Mouse (Mus musculus) adrenal gland, adult 8-10 months (tissue): ENCODE measurements at regions not wholly inside any gene's neighbourhood (a gene's known extent, or its start where the extent isn't known, plus 50 kb on each side); places are given as distances from the start of the nearest gene placed in this dataset.
A peak's percentile ranks its signal among the peaks of the same experiment; 100 is the strongest.

Experiments
- DNase-seq: peaks from one replicate; pipeline ENCODE4 v3.0.0; 2022

DNA sequence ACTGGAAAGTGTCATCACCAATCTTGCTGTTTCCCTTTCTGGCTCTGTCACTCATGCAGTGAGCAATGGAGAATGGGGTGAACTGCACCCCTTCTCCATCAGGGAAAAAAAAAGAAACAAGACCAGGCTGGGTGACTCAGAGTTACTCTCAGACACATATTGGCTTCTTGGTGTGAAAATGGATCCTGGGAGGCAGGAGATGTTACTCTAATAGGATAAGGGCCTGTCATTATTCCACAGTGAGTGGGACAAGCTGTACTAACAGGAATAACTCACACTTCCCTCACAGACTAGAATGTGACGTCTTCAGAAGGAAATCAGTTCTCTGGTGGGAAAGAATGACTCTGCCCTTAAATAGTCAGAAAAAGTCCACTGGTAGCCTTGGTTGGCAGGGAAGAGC lies 181.4 kb upstream of the Nlrp1b start:
- DNase-seq = no peak

DNA sequence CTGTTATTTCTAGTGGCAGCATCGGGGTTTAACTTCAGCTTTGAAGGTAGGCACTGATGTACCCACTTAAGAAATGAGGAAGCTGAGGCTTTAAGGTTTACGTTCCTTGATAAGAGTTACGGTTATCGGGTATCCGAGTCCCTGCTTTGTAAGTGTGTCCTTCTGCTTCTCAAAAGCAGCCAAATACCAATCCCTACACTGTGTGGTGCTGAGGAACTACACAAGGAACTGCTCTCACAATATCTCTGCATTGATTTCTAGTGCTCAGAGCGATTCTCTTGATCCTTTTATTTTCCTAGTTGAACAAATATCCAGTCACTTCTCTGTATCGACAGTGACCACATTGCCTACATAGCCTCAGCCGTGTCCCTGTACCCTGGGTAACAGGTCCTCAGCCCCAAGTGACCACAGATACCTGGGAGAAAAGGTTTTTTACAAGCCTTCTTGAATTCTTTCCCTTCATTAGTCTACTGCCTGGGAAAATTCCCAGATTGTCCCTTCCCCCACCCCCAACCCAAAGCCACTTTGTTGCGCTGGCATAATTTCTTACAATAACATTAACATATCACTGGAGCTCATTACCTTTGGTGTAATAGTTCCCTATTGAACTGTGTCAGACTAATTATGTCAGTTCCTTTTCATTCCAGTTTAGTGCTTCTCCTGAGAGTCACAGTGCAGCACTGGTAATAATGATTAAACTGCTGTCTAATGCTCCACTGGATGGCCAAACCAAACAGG lies 184.0 kb upstream of the Nlrp1b start:
- no peak for DNase-seq

DNA sequence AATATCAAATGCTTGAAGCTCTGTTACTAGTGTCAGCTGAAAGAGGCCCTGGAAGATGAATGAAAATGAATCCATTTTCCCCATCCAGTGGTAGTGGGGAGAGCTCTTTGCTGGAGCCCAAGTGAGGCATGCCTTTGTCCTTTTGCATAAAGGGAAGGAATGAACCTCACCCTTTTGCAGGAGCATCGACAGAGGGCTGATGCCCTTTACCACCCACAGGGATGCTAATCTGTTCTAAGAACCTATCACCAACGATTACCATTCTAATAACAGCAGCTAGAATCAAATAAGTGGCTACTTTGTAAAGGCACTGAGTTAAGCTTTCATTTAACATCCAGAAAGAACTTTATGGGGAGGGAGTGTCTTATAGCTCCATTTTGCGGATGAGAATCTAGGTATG lies 184.9 kb upstream of the Nlrp1b start:
- DNase-seq = no peak

DNA sequence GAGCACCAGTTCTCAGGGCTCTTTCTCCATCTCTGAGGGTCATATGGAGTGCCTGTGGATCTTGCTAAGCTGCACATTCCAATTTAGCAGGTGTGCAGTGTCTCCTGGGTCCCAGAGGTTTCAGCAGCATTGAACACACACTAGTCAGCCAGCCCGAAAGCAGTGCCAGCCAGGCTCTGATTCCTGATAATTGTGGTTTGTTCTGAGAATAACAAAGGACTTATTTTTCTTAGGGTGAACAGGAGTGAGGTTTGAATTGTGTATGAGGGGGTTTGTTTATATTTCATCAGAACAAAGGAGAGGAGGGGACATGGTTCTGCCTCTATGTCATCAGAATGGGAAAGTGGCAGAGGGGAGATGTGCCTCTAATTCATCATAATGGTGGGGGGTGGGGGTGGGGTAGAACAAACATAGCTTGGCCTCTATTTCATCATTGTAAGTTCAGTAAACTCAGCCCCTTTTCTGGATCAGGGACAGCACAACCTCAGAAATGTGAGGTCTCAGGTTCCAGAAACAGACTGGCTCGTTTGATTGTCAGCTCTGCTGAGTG lies 191.8 kb upstream of the Nlrp1b start:
- DNase-seq = no peak

- no peak for DNase-seq
These were observed 192.7 kb upstream of the Nlrp1b start for GRCm38 (mm10) chr11:71423242-71423641.

- DNase-seq = no peak
These were observed 194.3 kb upstream of the Nlrp1b start for GRCm38 (mm10) chr11:71424879-71425278.

DNA sequence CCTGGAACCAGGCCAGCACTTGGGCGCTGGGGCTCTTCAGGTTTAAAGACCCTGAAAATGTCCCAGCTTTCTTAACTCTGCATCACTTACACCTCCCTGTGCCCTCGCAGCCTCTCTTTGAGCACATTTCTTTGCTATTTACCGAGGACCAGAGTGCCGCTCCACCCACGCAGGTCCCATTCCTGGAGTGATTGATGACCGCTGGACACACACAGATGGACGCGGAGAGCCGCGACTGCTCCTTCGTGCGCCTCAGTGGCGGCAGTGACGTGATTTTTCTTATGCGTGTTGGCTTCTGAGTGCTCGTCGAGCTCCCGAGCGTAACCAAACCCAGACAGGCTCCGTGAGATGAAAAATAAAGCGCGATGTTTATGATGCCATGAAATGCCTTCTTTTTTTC lies 199.2 kb upstream of the Nlrp1b start:
- no peak for DNase-seq

DNA sequence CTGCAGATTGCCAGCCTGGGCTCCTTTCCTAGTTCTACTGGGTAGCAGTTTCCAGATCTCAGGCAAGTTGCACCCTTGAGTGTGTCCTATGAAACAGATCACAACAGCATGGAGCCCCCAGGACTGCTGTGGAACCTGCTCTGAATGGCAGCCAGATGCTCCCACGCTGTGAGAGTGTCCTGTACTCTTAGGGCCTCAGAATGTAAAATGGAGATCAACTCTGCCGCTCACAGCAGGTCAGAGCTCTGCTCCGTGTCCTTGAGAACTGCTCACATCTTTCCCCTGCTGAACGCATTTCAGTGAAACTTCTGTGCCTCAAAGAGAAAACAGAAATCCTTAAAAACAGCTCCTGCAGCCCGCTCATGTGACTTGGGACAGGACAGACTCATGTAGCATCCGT lies 203.7 kb upstream of the Nlrp1b start:
- DNase-seq = no peak

DNA sequence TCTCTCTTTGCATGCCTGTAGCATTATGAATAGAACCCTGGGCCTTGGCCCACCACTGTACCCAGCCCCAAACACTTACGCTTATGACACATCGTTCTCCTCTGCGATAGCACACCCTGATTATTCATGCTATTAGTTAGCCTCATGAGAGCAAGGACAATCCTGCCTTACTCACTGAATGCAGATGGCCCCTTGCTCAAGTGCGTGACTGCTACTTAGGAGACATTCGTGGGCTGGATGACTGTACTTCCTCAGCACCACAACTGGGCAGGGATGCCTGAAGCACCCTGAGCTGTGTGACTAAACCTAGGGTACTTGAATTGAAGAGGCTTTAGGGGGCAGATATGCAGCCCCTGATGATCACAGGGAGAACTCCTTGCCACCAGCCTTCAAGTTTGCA lies 204.4 kb upstream of the Nlrp1b start:
- peak; percentile 62 for DNase-seq

DNA sequence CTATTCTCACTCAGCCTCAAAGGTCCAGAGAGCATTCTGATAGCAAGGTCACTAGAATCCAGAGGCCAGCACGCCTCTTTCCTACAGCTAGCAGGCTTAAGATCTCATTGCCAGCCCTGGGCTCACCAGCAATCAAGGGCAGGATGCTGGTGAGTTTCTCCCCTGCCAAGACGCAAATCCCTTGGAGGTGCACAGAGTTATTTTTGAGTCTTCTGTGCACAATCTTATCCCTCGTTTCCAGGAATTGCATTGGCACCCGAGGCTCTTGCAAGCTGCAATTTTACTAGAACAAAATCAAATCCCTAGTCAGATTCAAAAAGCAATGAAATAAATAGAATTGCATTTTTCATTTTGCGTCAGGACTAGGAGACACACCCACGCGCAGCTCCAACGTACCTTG lies 205.2 kb upstream of the Nlrp1b start:
- DNase-seq = no peak

DNA sequence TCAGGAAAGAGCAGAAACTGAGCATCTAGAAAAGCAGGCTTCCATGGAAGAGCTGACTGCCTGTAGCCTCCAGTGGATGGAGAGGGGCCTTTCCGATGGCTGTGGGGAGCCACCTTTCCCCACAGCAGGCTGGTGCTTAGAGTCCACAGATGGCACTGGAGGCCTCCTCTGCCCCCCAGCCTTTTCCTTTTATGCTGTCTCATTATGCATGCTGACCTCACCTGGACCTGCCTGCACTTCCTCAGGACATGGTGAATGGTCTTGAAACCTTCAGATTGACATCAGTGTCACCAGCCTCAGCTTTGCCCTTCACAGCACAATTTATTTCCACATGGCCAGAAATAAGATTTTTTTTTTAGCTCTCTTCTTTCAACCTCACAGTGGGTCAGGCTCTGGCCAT lies 205.8 kb upstream of the Nlrp1b start:
- no peak for DNase-seq

GRCm38 (mm10) chr11:71436801-71437200 lies 206.3 kb upstream of the Nlrp1b start:
- DNase-seq = peak; percentile 60

DNA sequence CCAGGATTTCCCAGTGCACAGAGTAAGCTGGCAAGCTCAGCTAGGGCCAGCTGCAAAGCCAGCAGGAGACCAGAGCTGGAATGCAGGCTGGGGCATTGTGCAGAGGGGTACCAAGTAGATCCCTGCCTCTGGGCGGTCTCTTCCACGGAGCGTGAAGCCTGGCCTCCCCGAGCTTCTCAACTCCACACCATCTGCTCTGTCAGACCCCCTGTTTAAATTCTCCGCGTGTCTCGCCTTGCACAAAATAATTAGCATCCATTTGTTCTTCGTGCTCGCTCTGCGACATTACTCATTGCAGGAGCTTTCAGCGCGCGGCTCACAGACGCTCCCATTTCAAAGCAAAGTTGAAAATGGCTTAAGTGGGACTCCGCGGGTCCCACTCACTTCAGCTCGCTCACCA lies 209.3 kb upstream of the Nlrp1b start:
- no peak for DNase-seq

DNA sequence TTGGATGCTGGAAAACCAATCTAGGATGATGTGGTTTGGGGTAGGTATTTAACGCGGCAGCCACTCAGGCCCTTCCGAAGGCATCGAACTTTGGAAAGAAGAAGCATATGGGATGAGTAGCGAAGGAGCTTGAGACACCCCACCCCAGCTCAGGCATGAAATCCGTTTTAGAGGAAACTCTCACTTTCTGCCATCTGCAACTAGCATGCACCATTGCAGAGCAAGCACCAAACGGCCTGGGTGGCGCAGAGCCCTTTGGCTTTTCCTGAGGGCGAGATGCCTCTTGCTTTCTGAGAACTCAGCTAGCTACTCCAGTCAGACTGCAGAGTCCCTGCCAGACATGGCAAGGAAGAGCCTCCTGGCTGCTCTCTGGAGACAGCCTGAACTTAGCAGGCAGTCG lies 209.9 kb upstream of the Nlrp1b start:
- DNase-seq = no peak

DNA sequence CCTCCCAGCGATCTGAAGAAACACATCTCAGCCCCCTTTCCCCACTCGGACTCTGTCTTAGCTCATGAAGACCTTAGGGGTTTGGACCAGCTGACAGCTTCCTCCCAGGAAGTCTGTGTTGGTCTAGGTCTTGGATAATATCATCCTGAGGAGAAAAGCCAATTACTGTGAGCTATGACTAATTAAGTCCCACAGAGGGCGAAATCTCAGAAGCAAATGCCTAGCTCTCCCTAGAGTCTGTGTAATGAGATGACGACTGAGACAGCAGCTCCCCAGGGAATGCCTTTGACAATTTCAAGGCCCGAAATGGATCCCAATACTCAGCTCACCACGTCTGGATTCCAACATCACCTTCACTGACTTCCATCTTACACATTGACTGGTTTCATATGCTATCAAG lies 213.5 kb upstream of the Nlrp1b start:
- DNase-seq = no peak

- DNase-seq = peak; percentile 48
These were observed 216.1 kb upstream of the Nlrp1b start for GRCm38 (mm10) chr11:71446641-71447040.

DNA sequence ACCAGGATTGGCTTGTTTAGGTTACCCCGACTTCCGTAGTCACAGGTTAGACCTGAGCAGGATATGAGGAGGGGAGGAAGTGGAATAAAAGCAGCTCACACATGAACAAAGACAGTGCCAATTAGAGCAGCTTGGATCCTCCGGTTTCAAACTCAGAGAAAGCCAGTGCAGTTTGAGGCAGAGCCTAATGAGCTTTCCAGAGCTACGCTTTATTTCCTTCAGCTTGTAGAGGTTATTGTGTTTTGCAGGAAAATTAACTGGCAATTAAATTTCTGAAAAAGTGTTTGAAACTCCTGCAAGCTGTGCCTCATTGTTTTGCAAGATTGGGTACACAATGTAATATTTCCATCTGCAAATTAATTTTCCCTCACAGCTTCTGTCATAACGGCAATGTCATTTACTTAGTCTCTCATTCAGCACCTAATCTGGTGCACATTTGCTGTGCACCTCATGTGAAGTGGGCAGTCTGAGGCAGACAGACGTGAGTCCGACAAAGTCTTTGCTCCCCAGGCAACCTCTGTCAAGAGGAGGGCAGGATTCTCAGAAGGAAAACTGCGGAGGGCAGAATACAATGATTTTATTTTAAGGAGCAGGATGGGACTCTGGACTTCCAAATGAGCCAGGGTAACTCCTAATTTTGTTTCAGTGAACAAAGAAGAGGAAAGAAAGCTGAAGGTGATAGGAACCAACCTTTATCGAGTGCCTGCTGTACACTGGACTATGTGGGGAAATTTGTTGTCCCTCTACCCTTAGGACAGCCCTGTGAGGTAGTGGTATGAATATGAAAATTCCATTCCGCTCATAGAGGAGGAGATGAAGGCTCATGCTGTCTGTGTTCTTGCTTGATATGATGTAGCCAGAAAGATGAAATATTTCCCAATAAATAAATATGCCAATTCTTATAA lies 217.6 kb upstream of the Nlrp1b start:
- no peak for DNase-seq

- DNase-seq = no peak
These were observed 249.6 kb upstream of the Nlrp1b start for GRCm38 (mm10) chr11:71480094-71480493.

GRCm38 (mm10) chr11:71497863-71498262 lies 251.9 kb upstream of the Wscd1 start:
- no peak for DNase-seq

GRCm38 (mm10) chr11:71498299-71498698 lies 251.4 kb upstream of the Wscd1 start:
- DNase-seq = no peak

DNA sequence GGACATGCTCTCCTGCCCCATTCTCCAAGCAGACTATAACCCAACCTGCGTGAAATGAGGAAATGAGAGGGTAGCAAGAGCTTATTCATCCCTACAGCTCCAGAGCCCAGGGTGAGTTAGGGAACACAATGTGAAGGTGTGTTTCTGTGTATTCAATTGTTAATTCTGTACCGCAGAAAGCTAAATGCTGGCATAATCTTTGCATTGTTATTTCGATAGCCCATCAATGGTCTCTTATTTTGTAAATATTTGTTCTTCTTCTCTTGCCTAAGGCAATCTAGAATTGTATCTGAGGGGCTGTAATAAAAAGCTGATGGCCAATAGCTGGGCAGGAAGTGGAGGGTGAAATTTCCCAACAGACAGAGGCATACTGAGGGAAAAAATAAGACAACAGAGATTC lies 247.6 kb upstream of the Wscd1 start:
- DNase-seq = no peak

DNA sequence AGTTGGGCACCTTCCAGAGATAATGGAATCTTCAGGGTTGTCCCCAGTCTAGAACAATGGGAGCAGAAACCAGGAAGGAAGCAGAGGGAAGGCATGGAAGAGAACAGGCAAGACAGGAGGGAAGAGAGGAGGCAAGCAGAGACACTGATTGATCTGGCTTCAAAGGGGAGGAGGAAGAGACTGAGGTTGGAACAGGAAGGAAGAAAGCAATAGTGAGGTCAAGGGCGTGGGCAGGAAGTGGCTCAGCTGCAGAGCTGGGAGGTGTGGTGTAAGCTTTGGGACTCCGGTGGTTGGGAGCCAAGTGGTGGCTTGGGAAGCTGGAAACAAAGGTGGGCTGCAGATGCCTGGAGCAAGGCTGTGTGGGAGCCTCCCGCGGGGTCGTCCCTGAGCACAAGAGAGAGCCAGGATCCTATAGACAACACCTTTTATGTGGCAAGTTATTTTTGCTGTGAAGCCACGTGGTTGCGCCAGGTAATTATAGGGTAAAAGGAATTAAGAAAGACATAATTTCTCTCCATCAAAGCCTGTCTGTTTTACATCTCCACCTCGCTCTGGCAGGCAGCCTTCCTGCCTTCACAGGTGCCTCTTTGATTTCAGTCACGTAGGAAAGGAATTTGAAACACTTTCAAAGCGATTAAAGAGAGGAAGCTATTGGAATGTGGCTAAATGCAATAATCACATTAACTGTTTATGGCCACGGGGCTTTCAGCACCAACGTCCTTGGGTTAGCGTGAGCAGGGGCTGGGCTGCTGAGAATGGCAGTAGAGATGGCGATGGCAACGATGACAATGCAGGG lies 237.3 kb upstream of the Wscd1 start:
- no peak for DNase-seq

DNA sequence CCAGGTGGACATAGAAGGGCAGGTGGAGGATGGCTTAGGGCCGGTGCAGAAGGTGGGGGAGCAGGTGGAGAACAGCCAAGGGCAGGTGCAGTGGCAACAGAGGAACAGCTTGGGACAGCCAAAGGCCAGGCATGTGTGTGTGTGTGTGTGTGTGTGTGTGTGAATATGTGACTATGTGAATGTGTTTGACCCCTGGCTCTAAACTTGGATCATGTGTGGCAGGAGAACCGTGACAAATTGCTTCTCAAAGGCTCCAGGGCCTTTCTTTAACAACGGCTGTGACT lies 236.7 kb upstream of the Wscd1 start:
- DNase-seq = no peak
